Mouse (Mus musculus): ENCODE measurements around the gene Ppp1r21. TPM values are rescaled to one million over a fixed set of nuclear protein-coding genes. Genes with fewer than 3 reads are reported as not detected.

Ppp1r21 gene
- polyA plus RNA-seq (2015; fragmentation: Nextera tagmentation; extraction: Ambion mirVana): 35.7 and 38.8 TPM in 2 replicates

GRCm38 (mm10) chr17:88529519-88530235 lies at the start of gene Ppp1r21:
TSS of gene Ppp1r21 (plus strand) at chr17:88530118.
- Histone ChIP-seq H3K4me2 (ENCODE audit: low read length) (peak within 1 kb of the TSS; percentile 66), H3K9me3 (ENCODE audit: control insufficient read depth, low read length) (no peaks in the 10 kb centered on the region), H3K9ac (ENCODE audit: low read depth, low read length) (peak within 1 kb of the TSS; percentile 72), H3K4me1 (ENCODE audit: control insufficient read depth, insufficient read depth, low read depth, low read length) (peaks cover 9% of the 10 kb centered on the region), H3K4me3 (ENCODE audit: low read length) (peak within 1 kb of the TSS; percentile 76), H3K36me3 (ENCODE audit: control insufficient read depth, insufficient read depth, low read length) (no peaks in the 10 kb centered on the region), H3K27me3 (replicated peaks; ENCODE audit: control insufficient read depth, insufficient read depth, low read length) (no peaks in the 10 kb centered on the region), H3K27ac (ENCODE audit: low read depth, low read length) (peak within 1 kb of the TSS; percentile 93)
- 6% methylated on average over 42 of the region's 49 CpGs for WGBS
- ATAC-seq: peak; percentile 97

- Histone ChIP-seq H3K4me2 (ENCODE audit: low read length) (no peak overlapping the region), H3K9me3 (ENCODE audit: control insufficient read depth, low read length) (no peaks in the 10 kb centered on the region), H3K9ac (ENCODE audit: low read depth, low read length) (no peak overlapping the region), H3K4me3 (ENCODE audit: low read length) (no peak overlapping the region), H3K27ac (ENCODE audit: low read depth, low read length) (no peak overlapping the region), H3K36me3 (ENCODE audit: control insufficient read depth, insufficient read depth, low read length) (no peaks in the 10 kb centered on the region), H3K27me3 (replicated peaks; ENCODE audit: control insufficient read depth, insufficient read depth, low read length) (no peaks in the 10 kb centered on the region), H3K4me1 (ENCODE audit: control insufficient read depth, insufficient read depth, low read depth, low read length) (no peaks in the 10 kb centered on the region)
- no peak for ATAC-seq
- 95% methylated on average over 10 of the region's 10 CpGs for WGBS
Observed at GRCm38 (mm10) chr17:88480369-88480768, 49.5 kb upstream of the Ppp1r21 start.

GRCm38 (mm10) chr17:88481062-88481461 lies 48.9 kb upstream of the Ppp1r21 start:
- no peak overlapping the region for H3K9ac ChIP-seq (ENCODE audit: low read depth, low read length)
- ATAC-seq: no peak
- no peaks in the 10 kb centered on the region for H3K4me1 ChIP-seq (ENCODE audit: control insufficient read depth, insufficient read depth, low read depth, low read length)
- no peak overlapping the region for H3K27ac ChIP-seq (ENCODE audit: low read depth, low read length)
- no peak overlapping the region for H3K4me2 ChIP-seq (ENCODE audit: low read length)
- H3K36me3 ChIP-seq (ENCODE audit: control insufficient read depth, insufficient read depth, low read length): no peaks in the 10 kb centered on the region
- 91% methylated on average over 2 of the region's 2 CpGs for WGBS
- no peaks in the 10 kb centered on the region for H3K27me3 ChIP-seq (replicated peaks; ENCODE audit: control insufficient read depth, insufficient read depth, low read length)
- no peaks in the 10 kb centered on the region for H3K9me3 ChIP-seq (ENCODE audit: control insufficient read depth, low read length)
- H3K4me3 ChIP-seq (ENCODE audit: low read length): no peak overlapping the region

DNA sequence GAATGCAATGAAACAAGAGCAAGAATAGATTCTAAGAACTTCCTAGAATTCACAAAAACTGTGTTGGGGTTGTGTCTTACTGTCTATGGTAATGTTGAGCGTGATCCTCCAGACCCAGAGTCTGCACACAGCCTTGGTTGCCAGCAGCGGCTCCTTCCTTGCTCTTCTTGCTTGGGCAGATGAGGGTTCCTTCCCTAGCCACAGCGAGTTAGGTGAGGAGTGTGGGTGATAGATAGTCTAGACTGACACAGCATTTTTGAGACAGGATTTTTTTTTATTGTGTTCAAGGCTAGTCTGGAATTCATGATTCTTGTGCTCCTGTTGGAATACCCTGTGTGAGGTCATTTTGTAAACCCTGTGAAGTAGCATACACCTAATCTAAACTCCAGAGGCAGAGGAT lies 48.3 kb upstream of the Ppp1r21 start:
- H3K27ac ChIP-seq (ENCODE audit: low read depth, low read length): no peak overlapping the region
- no peak for ATAC-seq
- 96% methylated on average over 3 of the region's 3 CpGs for WGBS
- H3K4me2 ChIP-seq (ENCODE audit: low read length): no peak overlapping the region
- H3K36me3 ChIP-seq (ENCODE audit: control insufficient read depth, insufficient read depth, low read length): no peaks in the 10 kb centered on the region
- H3K9me3 ChIP-seq (ENCODE audit: control insufficient read depth, low read length): no peaks in the 10 kb centered on the region
- H3K4me1 ChIP-seq (ENCODE audit: control insufficient read depth, insufficient read depth, low read depth, low read length): no peaks in the 10 kb centered on the region
- H3K4me3 ChIP-seq (ENCODE audit: low read length): no peak overlapping the region
- no peaks in the 10 kb centered on the region for H3K27me3 ChIP-seq (replicated peaks; ENCODE audit: control insufficient read depth, insufficient read depth, low read length)
- no peak overlapping the region for H3K9ac ChIP-seq (ENCODE audit: low read depth, low read length)

- H3K9ac ChIP-seq (ENCODE audit: low read depth, low read length): no peak overlapping the region
- no peak overlapping the region for H3K4me2 ChIP-seq (ENCODE audit: low read length)
- H3K4me1 ChIP-seq (ENCODE audit: control insufficient read depth, insufficient read depth, low read depth, low read length): no peaks in the 10 kb centered on the region
- no peak for ATAC-seq
- H3K27ac ChIP-seq (ENCODE audit: low read depth, low read length): no peak overlapping the region
- no peaks in the 10 kb centered on the region for H3K9me3 ChIP-seq (ENCODE audit: control insufficient read depth, low read length)
- H3K27me3 ChIP-seq (replicated peaks; ENCODE audit: control insufficient read depth, insufficient read depth, low read length): no peaks in the 10 kb centered on the region
- no peaks in the 10 kb centered on the region for H3K36me3 ChIP-seq (ENCODE audit: control insufficient read depth, insufficient read depth, low read length)
- H3K4me3 ChIP-seq (ENCODE audit: low read length): no peak overlapping the region
- WGBS: 90% methylated on average over 11 of the region's 11 CpGs
Observed at GRCm38 (mm10) chr17:88484539-88484938, 45.4 kb upstream of the Ppp1r21 start.

DNA sequence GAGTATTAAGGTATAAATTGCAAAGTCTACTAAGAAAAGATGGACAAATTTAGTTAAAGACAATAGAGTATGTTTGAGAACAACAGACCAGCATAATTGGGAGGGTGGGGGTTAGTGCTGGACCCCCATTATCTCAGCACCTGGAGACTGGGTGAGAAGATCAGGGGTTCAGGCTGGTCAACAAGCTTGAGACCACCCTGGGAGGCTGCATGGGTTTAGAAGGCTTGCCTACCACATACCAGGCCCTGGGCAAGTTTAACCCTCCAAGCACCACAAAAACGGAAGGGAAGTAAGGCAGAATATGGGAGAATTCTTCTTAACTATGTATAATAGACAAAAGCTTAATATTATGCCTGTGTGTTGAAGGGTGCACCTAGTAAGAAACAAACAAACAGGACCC lies 45.0 kb upstream of the Ppp1r21 start:
- no peaks in the 10 kb centered on the region for H3K27me3 ChIP-seq (replicated peaks; ENCODE audit: control insufficient read depth, insufficient read depth, low read length)
- 93% methylated on average over 1 of the region's 1 CpGs for WGBS
- H3K9ac ChIP-seq (ENCODE audit: low read depth, low read length): no peak overlapping the region
- H3K9me3 ChIP-seq (ENCODE audit: control insufficient read depth, low read length): no peaks in the 10 kb centered on the region
- no peak overlapping the region for H3K4me3 ChIP-seq (ENCODE audit: low read length)
- no peaks in the 10 kb centered on the region for H3K4me1 ChIP-seq (ENCODE audit: control insufficient read depth, insufficient read depth, low read depth, low read length)
- no peaks in the 10 kb centered on the region for H3K36me3 ChIP-seq (ENCODE audit: control insufficient read depth, insufficient read depth, low read length)
- ATAC-seq: no peak
- no peak overlapping the region for H3K4me2 ChIP-seq (ENCODE audit: low read length)
- no peak overlapping the region for H3K27ac ChIP-seq (ENCODE audit: low read depth, low read length)

DNA sequence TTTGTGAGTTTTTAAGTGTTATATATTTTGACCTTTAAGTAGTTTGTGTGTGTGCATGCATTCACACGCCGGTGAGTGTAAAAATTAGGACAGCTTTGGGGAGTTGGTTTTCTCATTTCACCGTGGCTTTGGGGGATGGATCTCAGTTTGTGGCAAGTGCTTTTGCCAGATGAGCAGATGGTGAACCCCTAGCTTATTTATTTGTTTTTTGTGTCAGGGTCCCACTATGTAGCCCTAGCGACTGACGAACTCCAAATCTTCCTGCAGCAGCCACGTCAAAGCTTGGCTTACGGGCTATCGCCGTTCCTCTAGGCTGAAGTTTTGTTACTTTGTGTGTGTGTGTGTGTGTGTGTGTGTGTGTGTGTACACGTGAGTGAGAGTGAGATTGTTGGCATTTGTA lies 39.4 kb upstream of the Ppp1r21 start:
- Histone ChIP-seq H3K9ac (ENCODE audit: low read depth, low read length) (no peak overlapping the region), H3K9me3 (ENCODE audit: control insufficient read depth, low read length) (no peaks in the 10 kb centered on the region), H3K4me3 (ENCODE audit: low read length) (no peak overlapping the region), H3K4me1 (ENCODE audit: control insufficient read depth, insufficient read depth, low read depth, low read length) (peaks cover 15% of the 10 kb centered on the region), H3K4me2 (ENCODE audit: low read length) (no peak overlapping the region), H3K27me3 (replicated peaks; ENCODE audit: control insufficient read depth, insufficient read depth, low read length) (no peaks in the 10 kb centered on the region), H3K27ac (ENCODE audit: low read depth, low read length) (no peak overlapping the region), H3K36me3 (ENCODE audit: control insufficient read depth, insufficient read depth, low read length) (no peaks in the 10 kb centered on the region)
- ATAC-seq: no peak
- WGBS: 75% methylated on average over 10 of the region's 10 CpGs

GRCm38 (mm10) chr17:88491366-88492106 lies 38.4 kb upstream of the Ppp1r21 start:
- H3K36me3 ChIP-seq (ENCODE audit: control insufficient read depth, insufficient read depth, low read length): no peaks in the 10 kb centered on the region
- peaks cover 15% of the 10 kb centered on the region for H3K4me1 ChIP-seq (ENCODE audit: control insufficient read depth, insufficient read depth, low read depth, low read length)
- H3K9ac ChIP-seq (ENCODE audit: low read depth, low read length): no peak overlapping the region
- 95% methylated on average over 13 of the region's 13 CpGs for WGBS
- ATAC-seq: no peak
- H3K27me3 ChIP-seq (replicated peaks; ENCODE audit: control insufficient read depth, insufficient read depth, low read length): no peaks in the 10 kb centered on the region
- no peak overlapping the region for H3K4me3 ChIP-seq (ENCODE audit: low read length)
- H3K9me3 ChIP-seq (ENCODE audit: control insufficient read depth, low read length): no peaks in the 10 kb centered on the region
- no peak overlapping the region for H3K27ac ChIP-seq (ENCODE audit: low read depth, low read length)
- no peak overlapping the region for H3K4me2 ChIP-seq (ENCODE audit: low read length)

GRCm38 (mm10) chr17:88492107-88492460 lies 37.8 kb upstream of the Ppp1r21 start:
- Histone ChIP-seq H3K27ac (ENCODE audit: low read depth, low read length) (no peak overlapping the region), H3K9me3 (ENCODE audit: control insufficient read depth, low read length) (no peaks in the 10 kb centered on the region), H3K27me3 (replicated peaks; ENCODE audit: control insufficient read depth, insufficient read depth, low read length) (no peaks in the 10 kb centered on the region), H3K9ac (ENCODE audit: low read depth, low read length) (no peak overlapping the region), H3K4me2 (ENCODE audit: low read length) (no peak overlapping the region), H3K4me3 (ENCODE audit: low read length) (no peak overlapping the region), H3K36me3 (ENCODE audit: control insufficient read depth, insufficient read depth, low read length) (no peaks in the 10 kb centered on the region), H3K4me1 (ENCODE audit: control insufficient read depth, insufficient read depth, low read depth, low read length) (peaks cover 15% of the 10 kb centered on the region)
- 98% methylated on average over 5 of the region's 5 CpGs for WGBS
- ATAC-seq: no peak

All from hindbrain, embryonic 16.5 days (tissue).